Mouse (Mus musculus): ENCODE results near the gene Cyp11a1. TPM values are rescaled to one million over a fixed set of nuclear protein-coding genes. Genes with fewer than 3 reads are reported as not detected.

Cyp11a1 gene
- polyA plus RNA-seq (2012): 0.04 and 0.09 TPM in 2 replicates

- TF ChIP-seq TAL1 (IDR thresholded peaks at IDR 0.05; ENCODE audit: low read length) (no peak), GATA1 (IDR thresholded peaks at IDR 0.05; ENCODE audit: low read length) (no peak)
- Histone ChIP-seq H3K4me3 (replicated peaks) (no peak within 1 kb of the TSS), H3K4me1 (ENCODE audit: control insufficient read depth) (no peaks in the 10 kb centered on the region), H3K27me3 (ENCODE audit: control insufficient read depth) (no peaks in the 10 kb centered on the region), H3K36me3 (ENCODE audit: control insufficient read depth) (no peaks in the 10 kb centered on the region), H3K9me3 (ENCODE audit: control insufficient read depth, low read length) (no peaks in the 10 kb centered on the region)
Measured at GRCm38 (mm10) chr9:58005753-58006461, at the start of gene Cyp11a1. TSS of gene Cyp11a1 (plus strand) at chr9:58006411.

GRCm38 (mm10) chr9:57956838-57957236 lies 49.4 kb upstream of the Cyp11a1 start:
- Histone ChIP-seq H3K27me3 (ENCODE audit: control insufficient read depth) (peaks cover 8% of the 10 kb centered on the region; the same call in 1 of the 2 replicates), H3K36me3 (ENCODE audit: control insufficient read depth) (no peaks in the 10 kb centered on the region), H3K4me3 (replicated peaks) (no peak overlapping the region), H3K9me3 (ENCODE audit: control insufficient read depth, low read length) (no peaks in the 10 kb centered on the region), H3K4me1 (ENCODE audit: control insufficient read depth) (no peaks in the 10 kb centered on the region)
- TF ChIP-seq GATA1 (IDR thresholded peaks at IDR 0.05; ENCODE audit: low read length) (no peak), TAL1 (IDR thresholded peaks at IDR 0.05; ENCODE audit: low read length) (no peak)

DNA sequence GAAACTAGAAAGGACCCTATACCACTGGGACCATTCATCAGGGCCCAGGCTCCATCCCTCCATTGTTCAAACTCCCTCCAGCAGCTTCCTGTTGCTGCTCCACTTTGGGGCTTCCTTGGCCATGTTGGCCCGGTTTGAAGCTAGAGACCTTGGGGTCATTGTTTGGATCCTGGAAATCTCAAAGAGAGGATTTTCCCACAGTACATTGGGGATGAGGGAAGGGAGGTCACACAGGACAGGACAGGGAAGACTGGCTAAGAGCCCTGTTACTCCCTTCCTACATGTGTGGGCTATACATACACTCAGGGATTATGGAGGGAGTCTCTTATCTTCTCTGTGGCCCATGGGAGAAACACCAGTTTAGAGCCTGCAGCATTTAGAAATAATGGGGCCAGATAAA lies 47.6 kb upstream of the Cyp11a1 start:
- Histone ChIP-seq H3K27me3 (ENCODE audit: control insufficient read depth) (peaks cover 2% of the 10 kb centered on the region; the same call in 1 of the 2 replicates), H3K4me1 (ENCODE audit: control insufficient read depth) (no peaks in the 10 kb centered on the region), H3K36me3 (ENCODE audit: control insufficient read depth) (no peaks in the 10 kb centered on the region), H3K4me3 (replicated peaks) (no peak overlapping the region), H3K9me3 (ENCODE audit: control insufficient read depth, low read length) (no peaks in the 10 kb centered on the region)
- TF ChIP-seq GATA1 (IDR thresholded peaks at IDR 0.05; ENCODE audit: low read length) (no peak), TAL1 (IDR thresholded peaks at IDR 0.05; ENCODE audit: low read length) (no peak)

- no peaks in the 10 kb centered on the region for H3K36me3 ChIP-seq (ENCODE audit: control insufficient read depth)
- H3K9me3 ChIP-seq (ENCODE audit: control insufficient read depth, low read length): no peaks in the 10 kb centered on the region
- no peak overlapping the region for H3K4me3 ChIP-seq (replicated peaks)
- no peak for TF ChIP-seq TAL1 (IDR thresholded peaks at IDR 0.05; ENCODE audit: low read length)
- H3K4me1 ChIP-seq (ENCODE audit: control insufficient read depth): no peaks in the 10 kb centered on the region
- no peaks in the 10 kb centered on the region; the same call in 1 of the 2 replicates for H3K27me3 ChIP-seq (ENCODE audit: control insufficient read depth)
Measured at GRCm38 (mm10) chr9:57959399-57959798, 46.8 kb upstream of the Cyp11a1 start.

DNA sequence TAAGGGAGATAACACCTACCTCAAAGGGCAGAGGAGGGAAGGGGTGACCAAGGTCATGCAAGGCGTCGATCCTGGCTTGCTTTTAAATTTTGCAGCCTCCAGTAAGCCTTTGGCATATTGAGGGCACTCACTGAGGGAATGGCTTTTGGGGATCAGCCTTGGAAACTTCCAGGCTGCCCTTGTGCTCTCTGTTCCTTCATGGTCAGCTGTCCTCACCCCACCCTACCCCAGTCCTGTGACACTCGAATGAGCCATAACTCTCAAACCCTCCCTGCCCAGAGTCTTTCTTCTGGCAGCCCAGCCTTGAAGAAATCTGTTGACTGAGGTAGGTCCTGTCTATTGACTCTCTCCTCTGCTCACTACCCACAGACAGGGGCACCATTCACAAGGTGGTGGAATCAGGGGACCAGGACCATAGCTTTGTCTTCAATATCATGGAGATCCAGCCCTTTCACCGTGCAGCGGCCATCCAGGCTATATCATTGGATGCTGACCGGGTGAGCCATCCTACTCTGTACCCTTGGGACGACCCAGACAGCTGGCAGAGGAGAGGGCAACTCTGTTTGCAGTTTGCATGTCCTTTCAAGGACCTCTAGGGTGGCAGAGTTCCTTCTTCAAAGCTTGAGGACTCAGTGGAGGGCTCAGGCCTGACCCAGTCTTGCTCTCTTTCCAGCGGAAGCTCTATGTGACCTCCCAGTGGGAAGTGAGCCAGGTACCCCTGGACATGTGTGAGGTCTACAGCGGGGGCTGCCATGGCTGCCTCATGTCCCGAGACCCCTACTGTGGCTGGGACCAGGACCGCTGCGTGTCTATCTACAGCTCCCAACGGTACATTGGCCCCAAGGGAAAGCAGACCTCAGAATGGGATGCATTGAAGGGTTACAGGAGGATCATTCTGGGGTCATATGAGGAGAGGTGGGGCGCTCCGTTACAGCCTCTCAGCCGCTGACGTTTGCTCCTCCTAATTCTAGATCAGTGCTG lies 46.0 kb upstream of the Cyp11a1 start:
- H3K4me1 ChIP-seq (ENCODE audit: control insufficient read depth): no peaks in the 10 kb centered on the region
- TF ChIP-seq TAL1 (IDR thresholded peaks at IDR 0.05; ENCODE audit: low read length): no peak
- TF ChIP-seq GATA1 (IDR thresholded peaks at IDR 0.05; ENCODE audit: low read length): no peak
- no peaks in the 10 kb centered on the region for H3K9me3 ChIP-seq (ENCODE audit: control insufficient read depth, low read length)
- H3K36me3 ChIP-seq (ENCODE audit: control insufficient read depth): no peaks in the 10 kb centered on the region
- no peak overlapping the region for H3K4me3 ChIP-seq (replicated peaks)
- no peaks in the 10 kb centered on the region; the same call in 1 of the 2 replicates for H3K27me3 ChIP-seq (ENCODE audit: control insufficient read depth)

DNA sequence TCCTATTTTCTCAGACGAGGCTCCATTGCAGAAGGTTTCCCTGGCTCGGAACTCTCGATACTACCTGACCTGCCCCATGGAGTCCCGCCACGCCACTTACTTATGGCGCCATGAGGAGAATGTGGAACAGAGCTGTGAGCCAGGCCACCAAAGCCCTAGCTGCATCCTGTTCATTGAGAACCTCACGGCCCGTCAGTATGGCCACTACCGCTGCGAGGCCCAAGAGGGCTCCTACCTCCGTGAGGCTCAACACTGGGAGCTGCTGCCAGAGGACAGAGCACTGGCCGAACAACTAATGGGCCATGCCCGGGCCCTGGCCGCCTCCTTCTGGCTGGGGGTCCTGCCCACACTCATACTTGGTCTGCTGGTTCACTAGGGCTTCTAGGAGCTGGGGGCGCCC lies 45.0 kb upstream of the Cyp11a1 start:
- no peaks in the 10 kb centered on the region for H3K4me1 ChIP-seq (ENCODE audit: control insufficient read depth)
- H3K27me3 ChIP-seq (ENCODE audit: control insufficient read depth): no peaks in the 10 kb centered on the region; the same call in 1 of the 2 replicates
- H3K9me3 ChIP-seq (ENCODE audit: control insufficient read depth, low read length): no peaks in the 10 kb centered on the region
- TF ChIP-seq GATA1 (IDR thresholded peaks at IDR 0.05; ENCODE audit: low read length) (no peak), TAL1 (IDR thresholded peaks at IDR 0.05; ENCODE audit: low read length) (no peak)
- H3K36me3 ChIP-seq (ENCODE audit: control insufficient read depth): no peaks in the 10 kb centered on the region
- no peak overlapping the region for H3K4me3 ChIP-seq (replicated peaks)

DNA sequence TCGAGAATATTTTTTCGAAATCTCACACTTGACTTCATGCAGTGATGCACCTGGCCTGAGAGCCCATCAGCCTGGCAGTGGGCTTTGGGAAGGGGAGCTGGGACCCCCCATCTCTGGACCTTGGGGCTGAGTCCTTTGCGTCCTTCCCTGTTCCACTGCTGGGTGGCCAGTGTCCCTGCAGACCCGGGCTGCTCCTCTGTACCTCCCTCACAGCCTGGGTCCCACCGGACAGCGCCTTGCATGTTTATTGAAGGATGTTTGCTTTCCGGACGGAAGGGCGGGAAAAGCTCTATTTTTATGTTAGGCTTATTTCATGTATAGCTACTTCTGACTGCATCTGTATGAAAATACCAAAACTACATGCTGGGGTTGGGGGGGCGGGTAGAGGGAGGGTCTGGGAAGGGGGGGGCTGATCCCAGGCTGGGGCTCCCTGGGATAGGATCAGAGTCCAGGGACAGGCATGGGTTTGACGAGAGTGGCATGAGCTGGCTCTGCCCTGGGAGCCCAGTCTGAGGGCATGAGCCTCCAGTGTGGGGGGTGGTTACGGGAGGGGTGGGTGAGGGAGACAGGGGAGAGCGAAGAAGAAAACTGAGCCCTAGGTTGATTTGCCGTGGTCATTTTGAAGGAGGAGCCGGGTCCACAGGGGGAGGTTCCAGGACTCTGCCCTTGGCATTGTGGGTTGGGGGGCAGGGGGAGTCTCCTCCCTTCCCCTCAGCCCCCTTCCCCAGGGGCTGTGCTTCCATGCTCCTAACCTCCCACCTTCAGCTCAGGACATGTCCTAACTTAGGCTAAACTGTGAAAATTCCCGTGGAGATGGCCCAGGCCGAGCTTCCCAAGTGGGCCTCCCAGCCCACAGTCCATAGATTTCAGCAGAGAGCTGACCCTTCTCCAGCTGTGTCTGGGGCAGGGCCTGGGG lies 44.1 kb upstream of the Cyp11a1 start:
- H3K4me3 ChIP-seq (replicated peaks): no peak overlapping the region

DNA sequence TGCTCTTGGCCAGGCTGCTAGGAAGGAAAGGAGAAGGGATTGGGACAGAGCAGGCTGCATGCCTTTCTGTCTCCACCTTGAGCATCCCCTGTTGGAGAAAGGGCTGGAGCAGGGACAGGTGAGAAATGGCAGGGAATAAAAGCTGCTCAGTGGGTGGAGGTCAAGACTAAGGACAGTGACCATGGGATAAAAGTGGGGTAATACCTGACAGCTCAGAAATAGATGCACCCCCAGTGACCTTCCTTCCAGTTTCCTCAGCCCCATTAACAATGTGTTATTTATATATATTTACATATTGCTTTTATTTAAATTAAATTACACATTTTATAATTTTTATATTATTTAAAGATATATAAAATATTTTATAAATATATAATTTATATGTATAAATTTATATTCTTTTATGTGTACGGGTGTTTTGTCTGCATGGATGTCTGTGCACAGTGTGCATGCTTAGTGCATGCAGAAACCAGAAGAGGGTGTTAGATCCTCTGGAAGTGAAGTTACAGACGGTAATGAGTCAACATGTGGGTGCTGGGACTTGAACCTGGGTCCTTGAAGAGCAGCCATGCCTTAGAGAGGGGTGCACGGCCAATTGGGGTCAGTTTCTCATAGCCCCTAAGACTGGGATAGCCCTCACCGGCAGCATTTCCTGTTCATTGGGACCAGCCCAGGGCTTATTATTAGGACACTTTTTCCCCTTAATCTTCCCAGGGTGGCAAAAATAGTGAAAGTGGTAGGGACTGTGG lies 42.8 kb upstream of the Cyp11a1 start:
- Histone ChIP-seq H3K27me3 (ENCODE audit: control insufficient read depth) (no peaks in the 10 kb centered on the region; the same call in 1 of the 2 replicates), H3K9me3 (ENCODE audit: control insufficient read depth, low read length) (no peaks in the 10 kb centered on the region), H3K4me3 (replicated peaks) (no peak overlapping the region), H3K4me1 (ENCODE audit: control insufficient read depth) (no peaks in the 10 kb centered on the region), H3K36me3 (ENCODE audit: control insufficient read depth) (no peaks in the 10 kb centered on the region)
- no peak for TF ChIP-seq TAL1 (IDR thresholded peaks at IDR 0.05; ENCODE audit: low read length)
- TF ChIP-seq GATA1 (IDR thresholded peaks at IDR 0.05; ENCODE audit: low read length): no peak

More for the DNA sequence above, 44.1 kb upstream of the Cyp11a1 start:
- no peak for TF ChIP-seq TAL1 (IDR thresholded peaks at IDR 0.05; ENCODE audit: low read length)
- TF ChIP-seq GATA1 (IDR thresholded peaks at IDR 0.05; ENCODE audit: low read length): no peak
- no peaks in the 10 kb centered on the region for H3K4me1 ChIP-seq (ENCODE audit: control insufficient read depth)
- H3K36me3 ChIP-seq (ENCODE audit: control insufficient read depth): no peaks in the 10 kb centered on the region
- no peaks in the 10 kb centered on the region; the same call in 1 of the 2 replicates for H3K27me3 ChIP-seq (ENCODE audit: control insufficient read depth)
- no peaks in the 10 kb centered on the region for H3K9me3 ChIP-seq (ENCODE audit: control insufficient read depth, low read length)

All from erythroblast, embryonic 14.5 days (primary cell).